Mouse (Mus musculus) myocyte (in vitro differentiated cells): ENCODE data around the gene Nos1ap. TPM values are rescaled to one million over a fixed set of nuclear protein-coding genes. Genes with fewer than 3 reads are reported as not detected.

Experiments
- H3K27me3 ChIP-seq: one replicate; pipeline ENCODE4 v1.6.1; 2011; ENCODE audit not compliant: control insufficient read depth, insufficient read depth, insufficient read length
- H3K36me3 ChIP-seq: one replicate; pipeline ENCODE4 v1.6.1; 2011; ENCODE audit not compliant: control insufficient read depth, insufficient read depth
- H3K4me2 ChIP-seq: one replicate; pipeline ENCODE4 v1.6.1; 2011; ENCODE audit warnings: low read depth, control low read depth
- H3K4me3 ChIP-seq: one replicate; pipeline ENCODE4 v1.5.1; 2011; ENCODE audit warnings: mild to moderate bottlenecking, control low read depth, moderate library complexity
- H3K79me2 ChIP-seq: one replicate; pipeline ENCODE4 v1.6.1; 2011; ENCODE audit not compliant: control insufficient read depth, insufficient read depth
- H3ac ChIP-seq: one replicate; pipeline ENCODE4 v1.6.1; 2011; ENCODE audit not compliant: control insufficient read depth, insufficient read length
- CEBPB ChIP-seq: IDR thresholded peaks from 2 replicates; pipeline ENCODE4 v1.6.1; 2011; ENCODE audit warnings: mild to moderate bottlenecking, moderate library complexity; ENCODE audit not compliant: poor library complexity, insufficient read depth, severe bottlenecking
- E2F4 ChIP-seq: IDR thresholded peaks from one replicate; pipeline ENCODE4 v1.6.1; 2011; ENCODE audit warnings: mild to moderate bottlenecking, control low read depth, moderate library complexity; ENCODE audit not compliant: insufficient read depth
- MAX ChIP-seq: IDR thresholded peaks from one replicate; pipeline ENCODE4 v1.6.1; 2011; ENCODE audit warnings: low read depth, mild to moderate bottlenecking, control low read depth
- MYOD1 ChIP-seq, 3 experiments: IDR thresholded peaks; one replicate each; pipeline ENCODE4 v1.6.1; 2011; ENCODE audit warnings: control low read depth in 2 of 3, low read depth in 2 of 3, mild to moderate bottlenecking in 2 of 3, moderate library complexity in 1 of 3; ENCODE audit not compliant: insufficient read length in 2 of 3, control insufficient read depth in 1 of 3
- MYOG ChIP-seq, 3 experiments: IDR thresholded peaks; one replicate each; pipeline ENCODE4 v1.6.1; 2011; ENCODE audit warnings: control low read depth in 2 of 3, low read depth in 2 of 3, mild to moderate bottlenecking in 2 of 3; ENCODE audit not compliant: insufficient read length in 2 of 3, control insufficient read depth in 1 of 3, insufficient read depth in 1 of 3
- POLR2A ChIP-seq: IDR thresholded peaks from one replicate; pipeline ENCODE4 v1.6.1; 2011; ENCODE audit warnings: low read depth, mild to moderate bottlenecking, control low read depth, moderate library complexity; ENCODE audit not compliant: insufficient read length
- POLR2AphosphoS2 ChIP-seq: IDR thresholded peaks from one replicate; pipeline ENCODE4 v1.6.1; 2011; ENCODE audit warnings: low read depth, control low read depth; ENCODE audit not compliant: insufficient read length
- REST ChIP-seq: IDR thresholded peaks from one replicate; pipeline ENCODE4 v1.6.1; 2011; ENCODE audit warnings: mild to moderate bottlenecking, control low read depth, moderate library complexity; ENCODE audit not compliant: insufficient read depth, insufficient read length
- SRF ChIP-seq: IDR thresholded peaks from one replicate; pipeline ENCODE4 v1.6.1; 2011; ENCODE audit warnings: low read depth; ENCODE audit not compliant: control insufficient read depth, insufficient read length
- TCF12 ChIP-seq: IDR thresholded peaks from one replicate; pipeline ENCODE4 v1.6.1; 2011; ENCODE audit warnings: mild to moderate bottlenecking, control low read depth; ENCODE audit not compliant: poor library complexity, insufficient read depth, severe bottlenecking
- TCF3 ChIP-seq: IDR thresholded peaks from one replicate; pipeline ENCODE4 v1.6.1; 2011; ENCODE audit warnings: low read depth, control low read depth; ENCODE audit not compliant: insufficient read length
- USF1 ChIP-seq: IDR thresholded peaks from one replicate; pipeline ENCODE4 v1.6.1; 2011; ENCODE audit warnings: low read depth, mild to moderate bottlenecking, control low read depth, moderate library complexity
- polyA plus RNA-seq: library from polyadenylated mRNA; unstranded; fragments of >200 nt; fragmentation: generic; extraction: Trizol; gene quantifications from one replicate; pipeline ENCODE4 v1.2.1, GENCODE M21; 2012; ENCODE audit warnings: missing spikeins

Gene Nos1ap
- polyA plus RNA-seq, 1 experiment: 0.14 TPM

GRCm38 (mm10) chr1:170459896-170460602, 129.6 kb downstream of the Nos1ap start:
- Histone ChIP-seq H3K4me2 (no peak overlapping the region), H3K36me3 (no peaks in the 10 kb centered on the region), H3ac (no peak overlapping the region), H3K27me3 (no peaks in the 10 kb centered on the region), H3K79me2 (no peaks in the 10 kb centered on the region), H3K4me3 (no peak overlapping the region)
- no peak for TF ChIP-seq USF1
- TF ChIP-seq MYOD1 (IDR thresholded peaks at IDR 0.05; ENCODE audit: control insufficient read depth in 1 of 3, insufficient read length in 2 of 3, low read depth in 2 of 3): no peak
- no peak for TF ChIP-seq E2F4

DNA sequence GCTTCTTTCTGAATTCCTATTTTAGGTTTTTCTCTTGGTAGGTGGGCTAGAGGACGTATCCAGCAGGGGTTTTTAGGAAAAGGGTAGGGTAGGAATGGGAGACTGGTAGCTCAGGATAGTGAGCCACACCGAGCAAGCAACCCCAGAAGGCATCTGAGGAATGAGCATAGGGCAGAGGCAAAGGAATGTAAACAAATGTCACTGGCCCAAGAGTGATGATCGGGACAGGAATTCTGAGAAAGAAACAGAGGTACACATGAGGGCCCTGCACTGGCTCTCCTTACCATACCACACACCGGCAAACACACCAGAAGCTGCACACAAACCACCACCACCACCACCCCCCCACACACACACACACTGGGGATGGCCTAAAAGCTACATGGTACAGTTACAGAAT, 132.0 kb downstream of the Nos1ap start:
- Histone ChIP-seq H3K4me3 (no peak overlapping the region), H3K36me3 (no peaks in the 10 kb centered on the region), H3K79me2 (no peaks in the 10 kb centered on the region), H3K4me2 (no peak overlapping the region), H3ac (no peak overlapping the region), H3K27me3 (no peaks in the 10 kb centered on the region)
- no peak for TF ChIP-seq CEBPB
- no peak for TF ChIP-seq E2F4
- TF ChIP-seq USF1: no peak
- TF ChIP-seq REST: no peak

GRCm38 (mm10) chr1:170455910-170456700, 133.6 kb downstream of the Nos1ap start:
- H3K4me2 ChIP-seq: no peak overlapping the region
- no peaks in the 10 kb centered on the region for H3K27me3 ChIP-seq
- no peak overlapping the region for H3K4me3 ChIP-seq
- no peaks in the 10 kb centered on the region for H3K79me2 ChIP-seq
- H3K36me3 ChIP-seq: no peaks in the 10 kb centered on the region
- H3ac ChIP-seq: no peak overlapping the region
- TF ChIP-seq USF1 (no peak), MYOG (IDR thresholded peaks at IDR 0.05; ENCODE audit: control insufficient read depth in 1 of 3, insufficient read depth in 1 of 3, insufficient read length in 2 of 3, low read depth in 2 of 3) (no peak), CEBPB (no peak), POLR2AphosphoS2 (no peak), MYOD1 (IDR thresholded peaks at IDR 0.05; ENCODE audit: control insufficient read depth in 1 of 3, insufficient read length in 2 of 3, low read depth in 2 of 3) (no peak), POLR2A (no peak), TCF3 (no peak), REST (no peak), E2F4 (no peak), TCF12 (no peak)

DNA sequence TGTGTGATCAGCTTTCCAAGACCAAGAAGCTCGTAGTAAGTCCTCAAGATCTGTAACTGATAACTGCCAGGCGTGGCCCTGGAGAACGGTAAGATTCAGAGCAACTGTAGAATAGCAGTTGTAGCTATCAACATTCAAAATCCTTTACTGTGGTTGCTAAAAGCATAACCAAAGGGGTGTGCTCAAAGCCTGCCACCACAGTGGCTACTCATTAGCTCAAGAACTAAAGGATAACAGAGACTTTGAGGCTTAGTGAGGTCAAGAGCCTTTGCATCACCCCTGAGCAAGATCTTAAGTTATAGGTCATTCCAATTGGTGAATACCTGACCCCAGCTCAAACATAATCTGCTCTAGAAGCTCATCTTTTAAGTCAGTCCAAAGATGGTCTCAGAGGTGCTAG, 134.3 kb downstream of the Nos1ap start:
- Histone ChIP-seq H3K4me2 (no peak overlapping the region), H3ac (no peak overlapping the region), H3K27me3 (no peaks in the 10 kb centered on the region), H3K79me2 (no peaks in the 10 kb centered on the region), H3K4me3 (no peak overlapping the region), H3K36me3 (no peaks in the 10 kb centered on the region)
- TF ChIP-seq TCF12 (no peak), E2F4 (no peak), REST (no peak), SRF (no peak), USF1 (no peak), POLR2A (no peak), MAX (no peak), MYOG (IDR thresholded peaks at IDR 0.05; ENCODE audit: control insufficient read depth in 1 of 3, insufficient read depth in 1 of 3, insufficient read length in 2 of 3, low read depth in 2 of 3) (no peak), TCF3 (no peak), POLR2AphosphoS2 (no peak), CEBPB (no peak), MYOD1 (IDR thresholded peaks at IDR 0.05; ENCODE audit: control insufficient read depth in 1 of 3, insufficient read length in 2 of 3, low read depth in 2 of 3) (no peak)

DNA sequence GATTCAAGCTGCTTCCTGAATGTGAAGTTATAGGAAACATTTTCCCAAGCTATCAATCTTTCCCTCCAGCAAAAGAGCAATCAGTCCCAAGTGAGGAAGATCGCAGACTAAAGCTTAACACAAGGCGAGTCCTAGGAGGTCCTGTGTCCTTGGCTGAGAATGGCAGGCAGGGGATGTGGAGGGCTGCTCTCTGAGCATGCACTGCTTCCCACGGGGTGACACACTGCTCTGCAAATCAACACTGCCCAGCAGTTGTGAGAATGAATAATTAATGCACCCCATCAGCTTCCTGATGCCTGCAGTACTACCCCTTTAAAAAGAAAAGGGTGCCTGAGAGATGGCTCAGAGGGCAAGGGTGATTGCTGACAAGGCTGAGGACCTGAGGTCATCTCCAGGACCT, 136.2 kb downstream of the Nos1ap start:
- Histone ChIP-seq H3K79me2 (no peaks in the 10 kb centered on the region), H3K4me2 (no peak overlapping the region), H3K27me3 (no peaks in the 10 kb centered on the region), H3ac (no peak overlapping the region), H3K4me3 (no peak overlapping the region), H3K36me3 (no peaks in the 10 kb centered on the region)
- TF ChIP-seq MYOG (IDR thresholded peaks at IDR 0.05; ENCODE audit: control insufficient read depth in 1 of 3, insufficient read depth in 1 of 3, insufficient read length in 2 of 3, low read depth in 2 of 3) (no peak), POLR2AphosphoS2 (no peak), CEBPB (no peak), MAX (no peak), TCF3 (no peak), USF1 (no peak), TCF12 (no peak), MYOD1 (IDR thresholded peaks at IDR 0.05; ENCODE audit: control insufficient read depth in 1 of 3, insufficient read length in 2 of 3, low read depth in 2 of 3) (no peak), REST (no peak), POLR2A (no peak), E2F4 (no peak), SRF (no peak)
